Mouse (Mus musculus): ENCODE measurements around the gene Klhl36.

- TF ChIP-seq CTCF (IDR thresholded peaks at IDR 0.05) (no peak), EP300 (IDR thresholded peaks at IDR 0.05) (no peak)
Measured at GRCm38 (mm10) chr8:119857767-119858166, 4.3 kb upstream of the Klhl36 start.

Data from lung, postnatal 0 days (tissue).